Mouse (Mus musculus): ENCODE measurements around the gene 1190007I07Rik.
"Not testable (repeated sequence)": the region's sequence is repeated elsewhere in the genome, so short reads cannot be mapped to it uniquely, and the experiment has no call there.

1190007I07Rik gene

DNA sequence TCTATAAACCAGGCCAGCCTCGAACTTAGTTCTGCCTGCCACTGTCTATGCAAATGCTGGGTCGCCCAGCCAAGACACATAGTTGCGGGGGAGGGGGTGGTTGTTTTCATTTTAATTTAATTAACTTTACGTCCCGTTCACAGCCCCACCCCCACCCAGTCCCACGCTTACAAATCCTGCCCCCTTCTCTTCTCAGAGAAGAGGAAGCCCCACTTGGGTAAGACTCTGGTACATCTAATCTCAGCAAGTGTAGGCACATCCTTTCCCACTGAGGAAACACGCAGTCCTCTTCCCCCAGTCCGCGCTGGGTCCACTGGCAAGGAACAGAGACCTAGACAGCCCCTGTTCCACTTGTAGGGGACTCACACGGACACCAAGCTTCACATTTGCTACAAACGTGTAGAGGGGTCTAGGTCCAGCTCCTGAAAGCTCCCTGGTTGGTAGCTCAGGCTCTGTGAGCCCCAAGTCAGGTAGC lies 6.1 kb upstream of the 1190007I07Rik start:
- no peak for DNase-seq (ENCODE audit: low read depth, low spot score)

DNA sequence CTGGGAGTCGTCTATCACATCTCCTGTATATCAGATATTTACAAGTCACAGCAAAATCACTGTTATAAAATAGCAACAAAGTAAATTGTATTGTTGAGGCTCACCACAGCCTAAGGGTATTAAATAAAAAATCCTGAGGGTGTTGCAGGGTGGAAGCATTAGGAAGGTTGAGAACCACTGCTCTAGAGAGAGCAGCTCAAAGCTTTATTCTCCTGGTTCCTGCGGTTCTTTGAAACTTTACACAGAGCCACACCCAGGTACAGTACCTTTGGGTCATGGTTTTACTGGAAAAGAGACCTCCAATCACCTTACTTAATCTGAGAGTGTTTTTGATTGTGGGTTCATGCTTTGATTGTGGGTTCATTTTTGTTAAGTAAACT lies 515 bp upstream of the 1190007I07Rik start:
- not testable (repeated sequence) for DNase-seq (ENCODE audit: low read depth, low spot score)

DNA sequence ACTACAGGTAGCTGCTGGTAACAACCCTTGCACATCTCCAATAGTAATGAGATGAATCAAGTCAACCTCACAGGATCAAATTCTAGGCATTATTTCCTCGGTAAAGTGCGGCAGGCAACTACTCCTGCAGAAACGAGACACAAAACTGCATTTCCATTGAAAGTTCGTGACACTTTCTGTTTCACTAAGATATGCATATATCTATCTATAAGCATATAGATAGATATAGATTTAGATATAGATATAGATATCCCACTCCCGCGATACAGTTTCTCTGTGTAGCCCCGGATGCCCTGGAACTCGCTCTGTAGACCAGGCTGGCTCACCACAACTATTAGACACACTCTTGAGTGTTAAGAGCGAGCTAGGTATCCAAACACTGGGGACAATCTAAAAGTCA lies 793 bp downstream of the 1190007I07Rik start:
- DNase-seq (ENCODE audit: low read depth, low spot score), result no peak

DNA sequence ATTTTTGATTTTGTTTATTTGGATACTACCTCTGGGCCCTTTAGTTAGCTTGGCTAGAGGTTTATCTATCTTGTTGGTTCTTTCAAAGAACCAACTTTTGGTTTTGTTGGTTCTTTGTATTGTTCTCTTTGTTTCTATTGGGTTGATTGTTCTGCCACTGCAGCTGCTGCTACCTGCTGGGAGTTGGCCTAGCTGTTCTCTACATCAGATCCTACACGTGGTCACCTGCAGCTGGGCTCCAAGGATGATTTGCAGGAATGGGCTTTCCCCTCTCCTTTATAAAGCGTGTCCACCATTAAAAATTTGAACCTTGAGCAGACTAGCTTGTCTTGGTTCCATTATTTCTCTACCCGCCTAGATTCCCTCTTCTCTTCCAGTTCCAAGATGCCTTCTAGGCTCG lies 28.6 kb downstream of the 1190007I07Rik start:
- not testable (repeated sequence) for DNase-seq (ENCODE audit: low read depth, low spot score)

DNA sequence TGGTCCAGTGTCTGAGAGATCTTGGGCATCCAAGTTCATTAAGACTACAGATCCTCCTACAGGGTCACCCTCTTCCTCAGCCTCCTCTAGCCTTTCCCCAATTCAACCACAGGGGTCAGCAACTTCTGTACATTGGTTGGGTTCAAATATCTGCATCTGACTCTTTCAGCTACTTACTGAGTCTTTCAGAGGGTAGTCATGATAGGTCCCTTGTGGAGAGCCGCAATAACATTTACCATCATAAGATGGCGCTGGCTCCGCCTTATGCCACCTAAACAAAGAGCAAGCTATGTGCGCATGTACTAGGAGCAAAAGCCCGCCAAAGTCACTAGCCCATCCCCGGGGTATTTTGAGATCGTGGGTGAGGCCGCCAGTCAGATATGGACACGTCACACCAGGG lies 33.4 kb downstream of the 1190007I07Rik start:
- not testable (repeated sequence) for DNase-seq (ENCODE audit: low read depth, low spot score)

DNA sequence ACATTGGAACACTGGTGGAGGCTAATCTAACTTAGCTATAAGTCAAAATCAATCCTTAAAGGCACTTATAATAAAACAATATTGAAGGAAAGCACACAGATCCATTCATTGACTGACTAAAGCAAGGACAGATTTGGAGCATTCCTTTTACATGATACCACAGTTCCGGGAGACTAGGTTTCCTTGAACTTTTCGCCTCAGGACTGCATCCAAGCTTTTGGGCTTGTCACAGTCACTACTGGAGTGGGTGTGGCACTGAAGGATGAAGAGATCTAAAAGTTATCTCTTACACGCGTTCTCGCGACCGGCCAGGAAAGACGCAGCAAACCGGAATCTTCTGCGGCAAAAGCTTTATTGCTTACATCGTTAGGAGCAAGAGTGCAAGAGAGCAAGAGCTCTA lies 51.9 kb downstream of the 1190007I07Rik start:
- DNase-seq (ENCODE audit: low read depth, low spot score), result not testable (repeated sequence)

Data from embryo, embryonic 11.5 days (tissue).